Mouse (Mus musculus) cerebellum, adult 2 months (tissue): Measurements from ENCODE around the gene Cabp1. TPM values are rescaled to one million over a fixed set of nuclear protein-coding genes. Genes with fewer than 3 reads are reported as not detected.
A peak's percentile ranks its signal among the peaks of the same experiment; 100 is the strongest.

Source experiments
- DNase-seq, 2 experiments: peaks; one replicate each; pipeline ENCODE4 v3.0.0; 2021
- H3K27ac ChIP-seq: fragments of 200-500 bp; 2 replicates; pipeline ENCODE4 v1.5.1; 2012; ENCODE audit warnings: low read length, control low read depth, inconsistent platforms; ENCODE audit not compliant: insufficient read depth
- H3K27me3 ChIP-seq: fragments of 200-500 bp; 2 replicates; pipeline ENCODE4 v1.6.1; 2012; ENCODE audit warnings: inconsistent platforms, mild to moderate bottlenecking, low read length, moderate library complexity; ENCODE audit not compliant: control insufficient read depth, insufficient read depth
- H3K4me1 ChIP-seq: fragments of 200-500 bp; 2 replicates; pipeline ENCODE4 v1.6.1; 2011; ENCODE audit warnings: low read length; ENCODE audit not compliant: control insufficient read depth, insufficient read depth
- H3K4me3 ChIP-seq: fragments of 200-500 bp; replicated peaks from 2 replicates; pipeline ENCODE3; 2011; ENCODE audit warnings: mild to moderate bottlenecking, low read depth, low read length, control low read depth; ENCODE audit not compliant: insufficient read depth
- CTCF ChIP-seq: fragments of 200-500 bp; IDR thresholded peaks from 2 replicates; pipeline ENCODE4 v1.5.1; 2011; ENCODE audit warnings: low read depth, mild to moderate bottlenecking, control low read depth, low read length, moderate library complexity, borderline replicate concordance; ENCODE audit not compliant: insufficient read depth
- POLR2A ChIP-seq: fragments of 200-500 bp; IDR thresholded peaks from 2 replicates; pipeline ENCODE4 v1.6.1; 2011; ENCODE audit warnings: low read length, control low read depth, borderline replicate concordance; ENCODE audit not compliant: insufficient read depth
- WGBS: fragments of 180-500 bp; shearing (Covaris S2); methylation state at CpG from one replicate; pipeline ENCODE4 v1.1.7; 2018; 5-methylcytosine and 5-hydroxymethylcytosine counted together
- polyA plus RNA-seq: library from polyadenylated mRNA; depleted of rRNA; stranded (reverse); fragments of >200 nt; gene quantifications from 2 replicates; pipeline ENCODE4 v1.2.3, GENCODE M21; 2012

The Cabp1 gene
- polyA plus RNA-seq, 1 experiment = 294 TPM

GRCm38 (mm10) chr5:115145976-115146746, 48.0 kb downstream of the Cabp1 start:
- no peak overlapping the region for H3K27ac ChIP-seq
- no peak for DNase-seq
- 82% methylated on average over 6 of the region's 6 CpGs for WGBS
- H3K4me3 ChIP-seq = no peak overlapping the region
- peaks cover 15% of the 10 kb centered on the region for H3K4me1 ChIP-seq
- no peaks in the 10 kb centered on the region for H3K27me3 ChIP-seq
- TF ChIP-seq CTCF (no peak), POLR2A (no peak)

DNA sequence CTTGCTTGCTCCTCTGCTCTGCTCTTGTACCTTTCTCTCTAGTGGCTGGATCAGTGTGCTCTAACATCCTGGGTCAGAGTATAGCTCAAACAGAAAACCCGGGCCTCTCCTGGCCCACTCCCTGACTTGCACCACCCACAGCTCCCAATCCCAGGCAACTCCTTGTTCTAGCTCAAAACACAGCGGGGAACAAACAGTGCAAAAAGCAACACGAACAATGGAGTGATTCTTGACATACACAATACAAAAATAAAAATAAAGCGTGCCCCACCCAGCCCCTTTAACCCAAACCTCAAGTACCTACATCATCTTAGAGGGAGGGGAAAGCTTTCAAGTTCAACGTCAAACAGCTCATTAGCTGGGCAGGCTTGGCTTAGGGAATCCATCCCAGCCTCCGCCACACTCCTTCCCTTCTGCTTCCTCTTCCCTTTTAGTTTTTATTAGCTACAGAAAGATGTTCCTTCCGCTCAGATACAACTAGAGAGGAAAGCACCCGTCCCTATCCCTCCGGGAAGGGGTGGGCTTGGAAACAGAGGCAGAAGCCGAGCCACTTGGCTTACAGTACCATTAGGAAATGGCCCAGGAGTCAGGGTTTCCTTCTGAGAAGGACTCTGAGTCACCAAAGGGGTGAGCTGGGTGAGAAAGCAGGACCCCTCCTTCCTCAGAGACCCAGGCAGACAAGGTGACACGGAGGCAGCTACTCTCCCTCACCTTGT, 48.8 kb downstream of the Cabp1 start:
- no peak for DNase-seq
- Histone ChIP-seq H3K27me3 (no peaks in the 10 kb centered on the region), H3K27ac (no peak overlapping the region), H3K4me1 (peaks cover 15% of the 10 kb centered on the region), H3K4me3 (no peak overlapping the region)
- TF ChIP-seq CTCF (no peak), POLR2A (no peak)
- 71% methylated on average over 11 of the region's 11 CpGs for WGBS

- WGBS = 75% methylated on average over 6 of the region's 6 CpGs
- Histone ChIP-seq H3K27ac (no peak overlapping the region), H3K4me3 (no peak overlapping the region), H3K4me1 (peaks cover 15% of the 10 kb centered on the region), H3K27me3 (no peaks in the 10 kb centered on the region)
- TF ChIP-seq POLR2A (no peak), CTCF (no peak)
- DNase-seq = no peak
Observed at GRCm38 (mm10) chr5:115144471-115144870, 49.7 kb downstream of the Cabp1 start.

GRCm38 (mm10) chr5:115143552-115143951, 50.6 kb downstream of the Cabp1 start:
- no peak for TF ChIP-seq POLR2A
- TF ChIP-seq CTCF = no peak
- peaks cover 15% of the 10 kb centered on the region for H3K4me1 ChIP-seq
- H3K4me3 ChIP-seq = no peak overlapping the region
- no peaks in the 10 kb centered on the region for H3K27me3 ChIP-seq
- peak; percentile 53 to 58 for DNase-seq
- peak overlapping the region; percentile 4; the same call in 1 of the 2 replicates for H3K27ac ChIP-seq
- 8% methylated on average over 10 of the region's 10 CpGs for WGBS

DNA sequence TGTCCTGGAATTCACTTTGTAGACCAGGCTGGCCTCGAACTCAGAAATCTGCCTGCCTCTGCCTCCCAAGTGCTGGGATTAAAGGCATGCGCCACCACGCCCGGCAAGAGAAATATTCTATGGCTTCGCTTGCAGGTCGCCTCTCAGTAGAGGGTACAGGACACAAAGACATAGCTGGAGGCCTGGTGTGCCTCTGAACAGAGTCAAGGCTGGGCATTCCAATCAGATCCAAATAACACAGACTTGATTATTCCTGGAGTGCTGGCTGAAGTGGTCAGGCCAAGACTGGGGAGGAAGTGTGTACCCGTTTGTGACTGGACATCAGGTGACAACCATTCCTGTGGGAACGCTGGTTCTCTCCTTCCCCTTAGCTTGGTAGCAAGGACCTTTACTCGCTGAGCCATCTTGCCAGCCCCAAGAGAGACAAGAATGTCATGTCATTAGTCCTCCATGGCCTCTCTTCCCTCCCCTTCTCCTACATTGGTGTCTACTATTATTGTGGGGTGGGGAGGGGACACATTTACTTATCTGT, 51.9 kb downstream of the Cabp1 start:
- Histone ChIP-seq H3K4me1 (peaks cover 15% of the 10 kb centered on the region), H3K27ac (no peak overlapping the region), H3K4me3 (no peak overlapping the region), H3K27me3 (no peaks in the 10 kb centered on the region)
- TF ChIP-seq CTCF (no peak), POLR2A (no peak)
- DNase-seq = no peak
- WGBS = 85% methylated on average over 9 of the region's 9 CpGs

DNA sequence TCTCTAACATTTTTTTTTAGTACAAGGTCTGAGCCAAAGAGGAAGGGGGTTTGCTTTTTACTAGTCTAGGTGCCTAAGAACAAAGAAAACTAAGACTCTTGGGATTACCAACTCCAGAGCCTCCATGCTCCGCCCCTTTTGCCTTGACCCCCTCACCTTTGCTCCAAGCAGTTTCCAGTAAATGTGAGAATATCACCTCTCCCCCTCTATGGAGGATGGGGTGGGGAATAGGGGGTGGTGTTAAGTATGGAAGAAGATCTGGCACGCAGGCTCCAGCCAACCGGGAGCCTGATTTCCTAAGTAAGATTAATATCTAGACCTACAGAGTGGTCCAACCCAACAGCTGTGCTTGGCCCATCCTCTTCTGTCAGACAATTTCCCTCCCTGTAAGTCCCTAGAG, 53.5 kb downstream of the Cabp1 start:
- TF ChIP-seq POLR2A (no peak), CTCF (no peak)
- Histone ChIP-seq H3K27ac (no peak overlapping the region), H3K4me3 (no peak overlapping the region), H3K27me3 (no peaks in the 10 kb centered on the region), H3K4me1 (peaks cover 15% of the 10 kb centered on the region)
- WGBS = 70% methylated on average over 3 of the region's 3 CpGs
- DNase-seq = no peak

- Histone ChIP-seq H3K4me1 (peaks cover 13% of the 10 kb centered on the region), H3K27ac (no peak overlapping the region), H3K27me3 (no peaks in the 10 kb centered on the region), H3K4me3 (no peak overlapping the region)
- TF ChIP-seq CTCF = no peak
- no peak for TF ChIP-seq POLR2A
- WGBS = 86% methylated on average over 4 of the region's 4 CpGs
- DNase-seq = no peak
Observed at GRCm38 (mm10) chr5:115139124-115139523, 55.1 kb downstream of the Cabp1 start.
